Mouse (Mus musculus) liver, adult 2 months (tissue): ENCODE results near the gene Acd.

Experiments used
- CTCF ChIP-seq: fragments of 200-500 bp; IDR thresholded peaks from 2 replicates; pipeline ENCODE4 v1.5.1; 2011; ENCODE audit warnings: low read depth, low read length, control low read depth
- POLR2A ChIP-seq: fragments of 200-500 bp; IDR thresholded peaks from 2 replicates; pipeline ENCODE4 v1.6.1; 2011; ENCODE audit warnings: low read length, control low read depth; ENCODE audit not compliant: insufficient read depth; ENCODE audit errors: extremely low read depth

DNA sequence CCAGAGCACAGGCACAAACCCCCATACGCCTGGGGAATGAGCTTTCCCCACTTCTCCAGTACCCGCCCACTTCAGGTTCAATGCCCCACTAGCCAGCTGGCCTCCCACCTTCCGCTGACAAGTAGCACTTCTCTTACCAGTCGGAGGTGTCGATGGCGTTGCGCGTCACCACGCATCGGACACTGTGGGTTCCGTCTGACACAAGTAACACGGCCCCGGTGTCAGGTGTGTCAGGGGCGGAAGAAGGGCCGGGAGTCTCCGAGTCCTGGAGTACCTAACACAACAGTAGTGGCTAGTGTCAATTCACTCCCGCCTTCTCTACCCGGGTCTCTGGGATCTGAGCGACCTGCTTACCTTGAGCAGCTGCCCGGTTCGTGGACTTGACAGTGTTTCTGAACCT lies 336 bp downstream of the Acd start:
- TF ChIP-seq POLR2A (no peak), CTCF (no peak)
